Mouse (Mus musculus) stomach, postnatal 0 days (tissue): Measurements from ENCODE around the gene Disp1.

Source experiments
- CTCF ChIP-seq: IDR thresholded peaks from 2 replicates; pipeline ENCODE4 v1.5.1; 2016; ENCODE audit warnings: antibody characterized with exemption, low read depth, mild to moderate bottlenecking, moderate library complexity
- EP300 ChIP-seq: optimal IDR thresholded peaks from 2 replicates; pipeline ENCODE3; 2016; ENCODE audit warnings: antibody characterized with exemption

- TF ChIP-seq CTCF (no peak), EP300 (no peak)
Measured at GRCm38 (mm10) chr1:183123725-183124124, 97.6 kb downstream of the Disp1 start.
